Mouse (Mus musculus) telencephalon, adult 2 months (tissue): ENCODE results near the gene Cpsf6.
"Not testable (repeated sequence)": the region's sequence is repeated elsewhere in the genome, so short reads cannot be mapped to it uniquely, and the experiment has no call there.

Source experiments
- DNase-seq: peaks from one replicate; pipeline ENCODE4 v3.0.0-alpha.2; 2011; ENCODE audit warnings: low read depth, low spot score

Gene Cpsf6

DNA sequence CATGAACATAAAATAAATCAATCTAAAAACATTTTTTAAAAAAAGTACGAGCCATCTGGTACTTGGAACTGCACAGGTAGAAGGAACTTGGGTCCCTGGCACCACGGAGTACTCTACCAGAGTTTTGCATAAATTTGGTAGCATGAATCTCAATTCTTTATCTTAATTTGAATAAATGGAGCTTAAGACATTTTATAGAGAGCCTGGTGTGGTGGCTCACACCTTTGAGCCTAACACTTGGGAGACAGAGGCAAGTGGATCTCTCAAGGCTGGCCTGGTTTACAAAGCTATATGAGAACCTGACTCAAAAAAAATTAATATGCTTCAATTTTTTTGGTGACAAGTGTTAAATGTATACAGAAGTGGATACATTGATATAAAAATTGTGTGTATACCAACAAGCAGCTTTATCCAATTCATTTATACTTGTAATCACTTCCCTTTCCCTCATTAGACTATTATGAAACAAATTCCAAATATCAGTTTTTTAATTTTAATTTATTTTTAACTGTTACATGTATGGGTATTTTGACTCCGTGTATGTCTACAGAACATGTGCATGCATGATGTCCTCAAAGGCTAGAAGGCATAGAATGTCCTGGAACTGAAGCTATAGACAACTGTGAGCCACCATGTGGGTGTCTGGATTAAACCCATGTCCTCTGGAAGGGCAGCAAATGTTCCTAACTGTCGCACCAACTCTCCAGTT lies 20.6 kb upstream of the Cpsf6 start:
- DNase-seq, result no peak

DNA sequence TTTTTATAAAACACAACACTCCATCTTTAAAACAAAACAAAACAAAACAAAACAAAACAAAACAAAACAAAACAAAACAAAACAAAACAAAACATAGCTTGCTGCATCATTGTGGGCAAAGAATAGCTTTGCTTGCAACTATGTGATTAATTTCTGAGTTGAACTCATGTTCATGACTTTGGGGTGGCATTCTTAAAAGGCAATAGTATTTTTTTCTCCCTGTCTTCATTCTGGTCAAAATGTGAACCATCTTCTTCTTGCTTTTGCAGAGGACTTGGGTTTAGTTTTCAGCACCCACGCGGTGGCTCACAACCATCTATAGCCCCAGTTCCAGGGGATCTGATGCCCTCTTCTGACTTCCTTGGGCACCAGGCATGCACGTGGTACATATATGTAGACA lies 20.0 kb upstream of the Cpsf6 start:
- no peak for DNase-seq

DNA sequence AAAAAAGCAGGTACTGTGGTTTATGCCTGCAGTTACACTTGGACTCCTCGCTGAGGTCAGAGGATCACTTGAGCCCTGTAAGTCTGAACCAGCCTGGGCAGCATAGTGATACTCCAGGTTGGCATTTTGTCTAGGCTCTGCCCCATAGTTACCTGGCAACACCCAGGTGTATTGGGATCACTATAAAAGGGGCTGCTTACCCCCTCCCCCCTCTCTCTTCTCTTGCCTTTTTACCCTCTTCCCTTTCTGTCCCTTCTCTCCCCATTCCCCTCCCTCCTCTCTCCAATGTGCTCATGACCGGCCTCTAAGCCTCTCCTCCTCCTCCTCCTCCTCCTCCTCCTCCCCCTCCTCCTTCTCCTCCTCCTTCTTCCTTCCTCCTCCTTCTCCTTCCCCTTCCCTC lies 19.4 kb upstream of the Cpsf6 start:
- no peak for DNase-seq

DNA sequence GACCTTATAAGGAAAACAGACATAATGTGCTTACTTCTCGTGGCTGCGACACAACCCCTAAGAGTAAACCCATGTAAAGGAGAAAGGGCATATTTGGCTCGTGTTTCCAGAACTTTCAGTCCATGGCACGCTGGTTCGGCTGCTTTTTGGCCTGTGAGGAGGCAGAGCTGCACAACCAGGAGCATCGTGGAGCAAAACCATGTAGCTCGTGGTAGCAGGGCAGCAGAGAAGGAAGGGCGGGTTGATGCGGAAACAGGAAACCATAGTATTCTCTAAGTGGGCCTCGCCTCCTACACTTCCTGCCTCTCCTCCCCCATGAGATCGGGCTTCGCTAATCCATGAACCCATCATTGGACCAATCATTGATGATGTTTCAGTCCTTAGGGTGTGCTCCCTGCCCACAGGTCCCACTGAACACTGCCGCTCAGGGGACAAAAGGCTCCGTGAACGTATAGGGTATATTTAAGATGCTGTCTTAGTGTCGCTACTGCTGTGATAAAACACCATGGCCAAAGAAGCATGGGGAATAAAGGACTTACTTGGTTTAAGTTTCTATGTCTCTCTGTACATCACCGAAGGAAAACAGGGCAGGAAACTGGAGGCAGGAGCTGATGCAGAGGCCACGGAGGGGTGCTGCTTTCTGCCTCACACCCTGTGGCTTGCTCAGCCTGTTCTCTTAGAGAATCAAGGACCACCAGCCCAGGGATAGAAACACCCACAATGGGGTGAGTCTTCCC lies 18.4 kb upstream of the Cpsf6 start:
- no peak for DNase-seq

DNA sequence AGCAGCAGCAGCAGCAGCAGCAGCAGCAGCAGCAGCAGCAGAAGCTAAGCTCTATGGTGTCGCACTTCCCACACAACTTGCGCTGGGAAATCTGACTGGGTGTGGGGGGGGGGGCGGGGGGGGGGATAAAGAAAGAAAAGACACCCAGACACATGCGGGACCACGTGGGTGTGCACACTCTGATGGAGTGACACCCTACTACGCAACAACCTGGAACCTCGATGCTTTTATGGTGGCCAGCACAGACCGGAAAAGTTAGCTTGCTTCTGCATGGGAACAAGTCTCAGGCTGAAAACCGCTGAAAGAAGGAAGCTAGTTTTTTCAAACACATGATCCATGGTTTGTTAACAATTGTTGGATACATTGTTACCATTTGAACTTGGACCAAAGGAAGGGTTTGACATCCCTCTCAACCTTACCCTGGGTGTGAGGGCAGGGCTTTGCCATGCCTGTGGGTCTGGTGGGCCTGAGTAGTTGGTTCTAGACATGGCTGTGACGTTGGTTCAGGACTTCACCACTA lies 17.4 kb upstream of the Cpsf6 start:
- DNase-seq, result no peak

DNA sequence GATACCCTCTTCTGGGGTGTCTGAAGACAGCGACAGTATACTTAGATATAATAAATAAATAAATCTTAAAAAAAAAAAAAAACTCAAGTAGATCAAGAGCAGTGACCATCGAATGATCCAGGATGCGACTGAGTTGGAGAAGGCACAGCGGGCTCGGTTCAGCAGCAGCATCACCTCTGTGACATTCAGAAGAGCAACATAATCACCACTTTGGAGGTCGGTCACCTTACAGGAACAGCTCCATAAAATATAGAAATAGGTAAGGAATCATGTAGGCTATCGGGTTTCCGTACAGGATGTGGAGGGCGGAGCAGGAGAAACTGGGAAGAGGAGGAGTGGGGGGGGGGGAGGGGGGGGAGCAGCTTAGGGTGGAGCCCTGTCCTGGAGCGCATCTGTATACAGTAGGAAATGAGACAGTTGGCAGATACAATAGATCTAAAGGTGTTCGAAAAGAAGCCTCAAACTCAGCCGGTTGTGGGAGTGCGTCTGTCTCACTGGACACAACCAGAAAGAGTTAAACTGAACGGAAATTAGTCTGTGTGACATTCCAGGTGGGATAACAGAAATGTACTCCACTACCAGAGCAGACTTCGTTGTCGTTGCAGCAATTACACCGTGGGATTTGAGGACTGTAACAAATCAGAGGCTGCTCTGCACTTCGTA lies 16.7 kb upstream of the Cpsf6 start:
- DNase-seq, result no peak

DNA sequence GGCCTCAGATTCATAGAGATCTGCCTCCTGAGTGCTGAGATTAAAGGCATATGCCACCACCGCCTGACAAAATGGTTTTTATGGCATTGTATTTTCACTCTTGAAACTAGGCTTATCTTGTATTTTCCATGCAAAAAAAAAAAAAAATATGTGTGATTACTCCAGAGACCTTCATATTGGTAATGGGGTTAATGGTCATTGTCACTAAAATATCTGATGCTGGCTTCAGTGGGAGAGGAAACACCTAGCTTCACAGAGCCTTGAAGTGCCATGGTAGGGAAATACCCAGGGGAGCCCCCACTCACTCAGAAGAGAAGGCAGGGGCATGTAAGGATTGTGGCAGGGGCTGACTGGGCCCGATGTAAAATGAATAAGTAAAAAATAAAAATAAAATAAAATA lies 16.0 kb upstream of the Cpsf6 start:
- DNase-seq, result no peak

DNA sequence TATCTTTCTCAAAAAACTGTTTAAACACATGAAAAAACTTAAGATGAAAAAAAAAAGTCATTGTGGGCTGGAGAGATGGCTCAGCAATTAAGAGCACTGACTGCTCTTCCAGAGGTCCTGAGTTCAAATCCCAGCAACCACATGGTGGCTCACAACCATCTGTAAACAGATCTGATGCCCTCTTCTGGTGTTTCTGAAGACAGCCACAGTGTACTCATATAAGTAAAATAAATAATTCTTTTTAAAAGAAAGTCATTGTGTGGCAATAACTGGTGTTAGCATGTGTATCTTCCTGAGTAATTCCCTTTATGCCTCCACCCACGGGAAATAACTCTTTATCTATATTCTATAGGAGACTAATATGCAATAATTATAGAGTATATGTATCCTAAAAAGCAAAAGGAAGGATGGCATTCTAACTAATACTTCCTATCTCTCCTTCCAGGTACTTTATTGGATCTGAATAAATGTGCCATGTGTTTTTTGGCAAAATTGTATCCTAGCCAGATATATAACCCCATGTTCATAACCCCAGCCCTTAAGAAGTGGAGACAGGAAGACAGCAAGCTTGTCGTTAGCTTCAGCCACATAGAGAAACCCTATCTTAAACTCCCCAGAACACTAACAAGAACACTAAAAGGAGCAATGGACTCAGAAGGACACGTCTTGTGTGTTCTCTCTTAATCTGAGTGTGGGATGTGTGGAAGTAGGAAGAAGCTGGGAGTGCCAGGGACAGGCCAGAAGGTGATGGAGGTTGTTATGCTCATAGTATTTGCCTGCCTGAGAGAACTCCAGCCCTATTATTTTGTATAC lies 15.1 kb upstream of the Cpsf6 start:
- no peak for DNase-seq

DNA sequence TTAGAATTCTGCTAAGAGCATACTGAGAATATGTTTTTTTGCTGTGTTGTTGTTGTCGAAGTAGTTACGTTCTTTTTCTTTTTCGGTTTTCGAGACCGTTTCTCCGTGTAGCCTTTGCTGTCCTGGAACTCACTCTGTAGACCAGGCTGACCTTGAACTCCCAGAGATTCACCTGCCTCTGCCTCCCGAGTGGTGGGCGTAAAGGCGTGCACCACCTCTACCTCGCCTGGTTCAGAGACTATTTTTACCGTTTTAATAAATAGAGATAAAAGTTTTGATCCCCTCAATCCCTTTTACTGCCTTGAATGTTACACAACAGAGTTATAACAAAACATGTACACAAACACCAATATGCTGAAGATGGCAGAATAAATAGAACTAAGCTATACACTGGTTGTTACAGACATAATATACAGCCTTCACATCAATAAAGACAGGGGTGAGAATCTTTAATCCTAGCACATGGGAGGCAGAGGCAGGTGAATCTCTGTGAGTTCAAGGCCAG lies 14.1 kb upstream of the Cpsf6 start:
- no peak for DNase-seq

DNA sequence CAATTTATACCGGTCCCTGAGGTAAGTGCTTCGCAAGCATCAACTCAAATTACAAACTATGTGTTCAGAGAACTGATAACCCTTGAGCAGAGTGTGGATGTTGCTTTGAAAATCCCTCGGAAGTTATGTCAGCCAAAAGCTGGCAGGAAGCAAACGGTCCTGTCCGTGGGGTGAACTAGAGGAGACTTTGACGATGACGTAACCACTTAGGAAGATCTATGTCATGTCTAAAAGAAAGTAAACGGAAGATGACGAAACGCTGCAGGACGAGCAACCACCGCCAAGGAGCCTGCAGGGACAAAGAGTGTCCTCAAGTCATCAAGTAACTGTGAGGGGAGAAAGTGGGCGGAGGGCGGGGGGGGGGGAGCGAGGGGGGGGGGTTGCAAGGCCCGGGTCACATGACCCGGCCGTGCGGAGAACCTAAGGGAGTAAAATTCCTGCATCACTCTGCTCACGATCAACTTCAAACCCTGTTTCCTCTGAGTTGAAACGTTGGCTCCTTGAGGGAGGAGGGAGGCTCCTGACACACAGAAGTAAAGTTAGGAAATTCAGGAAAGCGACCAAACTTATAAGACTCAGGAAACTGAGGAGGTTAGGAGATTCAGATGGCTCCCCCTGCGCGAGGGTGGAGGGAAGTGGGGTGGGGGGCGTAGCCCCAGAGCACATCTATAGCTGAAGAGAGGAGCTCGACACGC lies 13.5 kb upstream of the Cpsf6 start:
- DNase-seq, result no peak

DNA sequence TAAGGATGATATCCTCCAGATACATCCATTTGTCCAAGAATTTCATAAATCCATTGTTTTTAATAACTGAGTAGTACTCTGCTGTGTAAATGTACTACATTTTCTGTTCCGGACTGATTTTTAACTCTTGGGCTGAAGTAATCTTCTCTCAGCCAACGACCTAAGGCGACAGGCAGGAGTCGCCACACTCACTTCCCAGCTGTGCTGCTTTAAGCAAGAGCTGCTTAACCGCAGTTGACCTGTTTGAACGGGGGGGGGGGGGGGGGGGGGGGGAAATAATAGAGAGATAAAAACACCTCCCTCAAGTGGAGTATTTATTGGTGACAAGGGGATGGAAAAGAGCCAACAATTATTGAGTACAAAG lies 13.0 kb upstream of the Cpsf6 start:
- DNase-seq, result no peak

DNA sequence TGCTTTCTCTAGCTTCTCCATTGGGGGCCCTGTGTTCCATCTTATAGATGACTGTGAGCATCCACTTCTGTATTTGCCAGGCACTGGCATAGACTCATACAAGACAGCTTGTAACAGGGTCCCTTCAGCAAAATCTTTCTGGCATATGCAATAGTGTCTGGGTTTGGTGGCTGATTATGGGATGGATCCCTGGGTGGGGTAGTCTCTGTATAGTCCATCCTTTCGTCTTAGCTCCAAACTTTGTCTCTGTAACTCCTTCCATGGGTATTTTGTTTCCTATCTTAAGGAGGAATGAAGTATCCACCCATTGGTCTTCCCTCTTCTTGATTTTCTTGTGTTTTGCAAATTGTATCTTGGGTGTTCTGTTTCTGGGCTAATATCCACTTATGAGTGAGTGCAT lies 12.6 kb upstream of the Cpsf6 start:
- DNase-seq, result not testable (repeated sequence)

DNA sequence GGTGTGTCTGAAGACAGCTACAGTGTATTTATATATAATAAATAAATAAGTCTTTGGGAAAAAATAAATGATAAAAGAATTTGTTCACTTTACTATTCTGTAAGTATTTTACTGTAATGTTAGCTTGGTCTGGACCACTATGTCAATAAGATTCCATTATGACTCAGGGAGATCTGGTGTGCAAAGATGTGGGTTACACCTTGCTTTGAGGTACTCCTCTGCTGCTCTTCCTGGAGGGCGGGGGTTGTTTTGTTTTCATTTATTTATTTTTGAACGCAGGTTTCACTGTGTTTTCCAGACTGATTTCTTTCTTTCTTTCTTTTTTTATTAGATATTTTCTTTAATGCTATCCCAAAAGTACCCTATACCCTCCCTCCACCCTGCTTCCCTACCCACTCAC lies 12.0 kb upstream of the Cpsf6 start:
- DNase-seq, result no peak

DNA sequence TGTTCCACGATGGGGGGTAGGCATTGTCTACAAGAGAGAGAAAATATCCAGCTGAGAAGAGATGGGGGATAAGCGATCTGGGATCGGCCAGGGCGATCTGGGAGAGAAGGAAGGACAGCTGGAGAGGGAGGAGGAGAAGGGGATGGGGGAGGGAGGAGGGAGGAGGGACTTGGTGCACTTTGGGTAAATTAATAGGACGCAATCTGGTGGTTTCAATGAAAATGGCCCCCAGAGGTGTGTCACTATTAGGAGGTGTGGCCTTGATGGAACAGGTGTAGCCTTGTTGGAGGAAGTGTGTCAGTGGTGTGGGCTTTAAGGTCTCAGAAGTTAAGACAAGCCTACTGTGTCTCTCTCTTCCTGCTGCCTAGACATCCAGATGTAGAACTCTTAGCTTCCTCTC lies 11.2 kb upstream of the Cpsf6 start:
- no peak for DNase-seq

DNA sequence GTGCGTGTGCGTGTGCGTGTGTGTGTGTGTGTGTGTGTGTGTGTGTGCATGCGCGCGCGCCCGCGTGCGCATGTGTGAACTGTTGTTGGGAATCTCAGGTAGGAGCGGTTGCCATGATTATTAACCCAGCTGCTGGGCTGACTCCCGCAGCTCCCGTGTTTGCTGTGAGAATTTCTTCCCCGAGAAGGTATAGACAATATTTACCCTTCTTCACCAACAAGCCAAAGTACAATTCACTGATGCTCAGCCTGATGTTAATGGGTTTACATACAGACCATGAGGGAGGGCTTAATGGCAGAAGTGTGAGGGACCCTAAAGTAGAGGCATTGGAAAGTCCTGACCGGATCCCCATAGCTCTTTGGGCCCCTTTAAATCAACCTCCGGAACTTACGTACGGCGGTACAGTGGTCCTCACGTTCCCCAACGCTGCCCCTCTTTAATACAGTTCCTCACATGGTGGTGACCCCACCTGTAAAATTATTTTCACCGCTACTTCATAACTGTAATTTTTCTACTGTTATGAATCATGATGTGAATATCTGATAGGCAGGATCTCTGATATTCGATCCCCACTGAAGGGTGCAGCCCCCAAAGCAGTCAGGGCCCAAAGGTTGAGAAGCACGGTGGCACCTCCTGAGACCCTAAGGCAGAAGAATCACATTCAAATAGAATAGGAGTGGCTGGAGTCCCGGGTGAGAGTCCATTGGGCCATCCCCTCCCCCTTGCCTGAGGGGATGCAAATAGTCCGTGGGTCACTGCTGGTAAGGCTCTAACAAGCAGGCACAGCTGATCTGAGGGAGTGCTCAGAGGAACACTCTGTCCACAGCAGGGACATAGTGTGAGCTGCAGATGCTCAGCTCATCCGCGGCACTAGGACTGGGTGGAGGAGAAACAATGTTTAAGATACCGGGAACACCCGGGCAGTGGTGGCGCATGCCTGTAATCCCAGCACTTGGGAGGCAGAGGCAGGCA lies 10.4 kb upstream of the Cpsf6 start:
- DNase-seq, result no peak

DNA sequence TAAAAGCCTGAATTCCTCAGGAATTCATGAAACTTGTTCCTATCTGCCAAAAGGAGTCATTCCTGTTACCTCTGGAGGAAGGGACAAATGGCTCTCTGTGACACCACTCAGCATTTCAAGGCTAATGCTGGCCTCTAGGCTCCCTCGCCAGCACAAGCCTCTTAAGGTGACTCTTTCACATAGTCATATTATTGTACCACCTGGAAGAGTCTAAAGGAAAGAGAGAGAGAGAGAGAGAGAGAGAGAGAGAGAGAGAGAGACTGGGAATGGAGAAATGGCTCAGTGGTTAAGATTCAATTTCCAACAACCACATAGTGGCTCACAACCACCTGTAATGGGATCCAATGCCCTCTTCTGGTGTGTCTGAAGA lies 9.5 kb upstream of the Cpsf6 start:
- no peak for DNase-seq

DNA sequence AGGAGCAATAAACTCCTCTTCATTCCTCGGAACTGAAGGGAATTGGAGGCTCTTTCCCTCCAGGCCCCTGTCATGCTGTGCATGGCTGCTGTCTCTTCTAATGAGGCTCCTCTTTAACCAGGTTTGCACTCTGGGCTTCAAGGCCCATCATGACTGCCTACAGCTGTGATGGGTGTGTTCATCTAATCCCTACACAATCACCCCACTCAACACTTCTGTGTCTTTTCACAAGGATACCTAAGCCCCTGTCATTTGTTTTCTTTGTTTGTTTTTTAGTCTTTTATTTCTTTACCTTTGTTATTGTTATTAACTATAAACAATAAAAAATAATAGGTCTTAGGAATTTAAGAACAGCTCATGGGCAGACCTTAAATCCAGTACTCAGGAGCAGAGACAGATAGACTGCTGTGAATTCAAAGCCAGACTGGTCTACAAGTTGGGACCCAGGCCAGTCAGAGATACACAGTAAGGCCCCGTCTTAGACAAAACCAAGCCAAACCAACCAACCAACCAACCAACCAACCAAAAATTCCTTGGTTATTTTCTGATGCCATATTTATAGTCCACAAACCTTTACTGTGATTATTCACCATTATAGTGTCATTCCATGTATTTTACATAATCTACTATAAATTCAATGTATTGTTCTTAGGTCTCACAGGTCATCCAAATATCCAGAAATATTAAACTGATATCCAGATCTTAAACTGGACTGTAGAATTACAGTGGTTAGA lies 9.0 kb upstream of the Cpsf6 start:
- no peak for DNase-seq

DNA sequence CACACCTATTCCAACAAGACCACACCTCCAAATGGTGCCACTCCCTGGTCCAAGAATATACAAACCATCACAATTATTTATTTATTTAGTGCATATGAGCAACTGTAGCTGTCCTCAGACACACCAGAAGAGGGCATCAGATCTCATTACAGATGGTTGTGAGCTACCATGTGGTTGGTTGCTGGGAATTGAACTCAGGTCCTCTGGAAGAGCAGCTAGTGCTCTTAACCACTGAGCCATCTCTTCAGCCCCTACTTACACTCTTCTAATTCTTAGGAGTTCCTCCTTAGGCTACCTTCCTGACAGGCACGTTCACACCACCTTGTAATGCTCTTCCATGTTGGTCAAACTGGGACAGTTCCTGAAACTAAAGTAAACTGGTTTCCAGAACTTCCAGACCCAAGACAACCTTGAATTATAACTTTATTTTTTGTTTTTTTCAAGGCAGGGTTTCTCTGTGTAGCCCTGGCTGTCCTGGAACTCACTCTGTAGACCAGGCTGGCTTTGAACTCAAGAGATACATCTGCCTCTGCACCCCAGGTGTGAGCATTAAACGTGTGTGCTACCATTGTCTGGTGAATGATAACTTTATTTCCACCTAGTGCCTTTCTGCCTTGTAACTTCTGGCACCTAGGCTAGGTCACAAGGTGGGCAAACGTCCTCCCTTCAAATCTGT lies 8.3 kb upstream of the Cpsf6 start:
- DNase-seq, result not testable (repeated sequence)

DNA sequence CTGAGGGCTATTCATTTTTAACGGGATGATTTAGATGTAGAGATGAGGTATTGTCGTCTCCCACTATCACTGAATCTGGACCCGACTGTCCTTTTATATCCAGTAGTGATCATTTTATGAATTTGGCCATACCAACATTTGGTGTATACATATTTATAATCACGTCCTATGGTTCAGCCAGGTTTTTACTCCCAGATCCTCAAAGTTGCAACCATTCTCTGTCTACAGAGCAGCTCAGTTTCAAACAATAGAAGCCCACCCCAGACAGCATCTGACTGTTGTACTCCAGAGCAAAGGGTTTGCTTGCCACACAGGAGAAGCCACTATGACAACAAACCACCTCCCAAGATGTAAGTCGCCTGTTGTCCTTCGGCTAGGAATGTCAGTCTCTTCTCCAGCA lies 7.2 kb upstream of the Cpsf6 start:
- DNase-seq, result no peak
